Comparison of ENCODE assay signal across 20 mouse cellular contexts in the genomic region with DNA sequence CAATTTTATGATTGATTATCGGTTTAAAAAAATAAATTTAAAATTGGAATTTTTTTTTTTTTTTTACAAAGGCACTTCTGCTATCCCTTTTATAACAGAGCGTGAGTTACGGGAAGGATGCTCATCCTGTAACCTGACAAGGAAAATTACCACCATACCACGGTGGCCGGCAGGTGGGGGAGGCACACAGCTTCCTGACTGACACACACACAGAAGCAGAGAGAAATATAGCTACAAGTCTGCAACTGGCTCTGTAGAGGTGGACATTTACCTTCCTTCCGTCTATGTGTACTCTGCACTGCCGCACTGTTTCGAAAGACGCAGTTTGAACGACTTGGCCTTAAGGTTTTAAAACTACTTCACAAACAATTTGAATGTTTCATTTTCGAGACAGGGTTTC. TPM values are rescaled to one million over a fixed set of nuclear protein-coding genes. Genes with fewer than 3 reads are reported as not detected.
"Had no signal": no experiment of that assay in that cellular context is flagged by ENCODE, and none has a peak within 500 bp of the region (broad histone marks: within the 10 kb centered on the region; RNA-seq: fewer than 3 reads in every experiment).

No protein-coding gene starts in this region.

- H3K27ac ChIP-seq: hindbrain, embryonic 15.5 days; limb, embryonic 13.5 days; midbrain, embryonic 10.5 days; midbrain, embryonic 15.5 days had no signal

- DNase-seq: kidney, adult 9 months; kidney, postnatal 10 days; kidney, postnatal 4 days; left cerebral cortex, postnatal 4 days; lung, adult 2 months; lung, postnatal 36 days; retina, postnatal 1 day; right cerebral cortex, postnatal 4 days; spleen, adult 18-20 months; thymus, adult 18-20 months; thymus, postnatal 14 days had no signal

- H3K36me3 ChIP-seq: hindbrain, embryonic 15.5 days; limb, embryonic 13.5 days; midbrain, embryonic 10.5 days; midbrain, embryonic 15.5 days had no signal

- H3K27me3 ChIP-seq: hindbrain, embryonic 15.5 days; limb, embryonic 13.5 days; midbrain, embryonic 15.5 days had no signal

- H3K4me3 ChIP-seq: hindbrain, embryonic 15.5 days; layer of hippocampus, adult 2 months; limb, embryonic 13.5 days; midbrain, embryonic 10.5 days; midbrain, embryonic 15.5 days had no signal

- ATAC-seq: intestine, embryonic 16.5 days; lung, postnatal 0 days; midbrain, embryonic 15.5 days had no signal

- H3K9me3 ChIP-seq: hindbrain, embryonic 15.5 days; limb, embryonic 13.5 days; midbrain, embryonic 10.5 days; midbrain, embryonic 15.5 days had no signal

- H3K4me2 ChIP-seq: hindbrain, embryonic 15.5 days; limb, embryonic 13.5 days; midbrain, embryonic 15.5 days had no signal

- H3K9ac ChIP-seq: hindbrain, embryonic 15.5 days; limb, embryonic 13.5 days; midbrain, embryonic 15.5 days had no signal

RNA-seq across cellular contexts. Expression of a gene that starts 39.8 kb away (rescaled TPM):
- total RNA-seq: layer of hippocampus, adult 2 months; layer of hippocampus, postnatal 10 days; left cerebral cortex, postnatal 4 days; megakaryocyte, adult 5-6 weeks had no signal

RNA-seq across cellular contexts. Expression of a gene that starts 58.2 kb away (rescaled TPM):
- total RNA-seq: megakaryocyte, adult 5-6 weeks had no signal
